Mouse (Mus musculus): ENCODE data around the gene Gm49320. TPM values are rescaled to one million over a fixed set of nuclear protein-coding genes. Genes with fewer than 3 reads are reported as not detected.

Gm49320 gene
- total and polyA plus RNA-seq, 2 experiments: 2.3 TPM; not detected in 1

DNA sequence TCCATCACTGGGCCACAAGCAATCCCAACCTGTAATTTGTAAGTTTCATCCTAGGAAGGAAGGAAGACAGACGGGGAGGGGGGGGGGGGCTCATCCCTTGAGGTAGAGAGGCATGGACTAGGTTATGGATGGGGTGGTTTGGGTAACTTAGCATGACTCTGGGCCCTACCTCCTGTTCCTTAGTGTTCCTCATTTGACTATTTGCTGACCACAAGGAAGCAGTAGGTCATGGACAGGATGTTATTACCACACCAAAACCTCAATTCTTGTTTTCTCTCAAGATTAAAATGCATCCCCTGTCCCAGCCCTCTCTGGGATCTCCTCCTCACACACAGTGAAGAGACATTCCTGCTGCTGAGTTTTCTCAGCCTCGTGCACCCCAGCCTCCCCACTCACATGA lies 37.3 kb upstream of the Gm49320 start:
- TF ChIP-seq POLR2A (IDR thresholded peaks at IDR 0.05; ENCODE audit: extremely low read depth, insufficient read depth, low read length) (no peak), CTCF (IDR thresholded peaks at IDR 0.05; ENCODE audit: low read depth, low read length) (no peak)
- 74% methylated on average over 2 of the region's 2 CpGs for WGBS

DNA sequence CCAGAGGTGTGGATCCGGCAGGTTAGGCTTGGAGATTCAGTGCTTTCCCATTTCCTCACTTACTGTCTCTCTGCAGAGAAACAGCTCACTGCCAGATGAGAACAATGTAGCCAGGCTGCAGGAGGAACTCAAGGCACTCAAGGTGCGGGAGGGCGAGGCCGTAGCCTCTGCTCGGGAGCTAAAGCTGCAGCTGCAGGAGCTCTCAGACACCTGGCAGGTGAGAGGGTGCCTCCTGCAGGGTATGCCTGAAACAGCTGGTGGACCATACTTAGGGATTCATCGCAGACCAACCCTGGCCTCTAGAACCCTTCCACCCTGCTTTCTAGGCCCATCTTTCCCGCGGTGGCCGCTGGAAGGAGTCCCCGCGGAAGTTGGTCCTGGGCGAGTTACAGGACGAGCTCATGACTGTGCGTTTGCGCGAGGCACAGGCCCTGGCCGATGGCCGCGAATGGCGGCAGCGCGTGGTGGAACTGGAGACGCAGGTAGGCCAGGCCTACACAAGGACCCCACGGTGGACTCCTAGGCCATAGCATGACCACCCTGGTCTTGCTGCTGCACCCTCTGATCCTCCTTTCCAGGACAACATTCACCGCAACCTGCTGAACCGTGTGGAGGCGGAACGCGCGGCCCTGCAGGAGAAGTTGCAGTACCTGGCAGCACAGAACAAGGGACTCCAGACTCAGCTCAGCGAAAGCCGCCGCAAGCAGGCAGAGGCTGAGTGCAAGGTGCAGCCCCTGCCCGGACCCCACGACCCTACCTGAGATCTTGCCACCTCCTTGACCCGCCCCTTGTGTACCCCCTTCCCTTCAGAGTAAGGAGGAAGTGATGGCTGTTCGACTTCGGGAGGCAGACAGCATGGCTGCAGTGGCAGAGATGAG lies 33.2 kb upstream of the Gm49320 start:
- H3K4me3 ChIP-seq (ENCODE audit: insufficient read depth, low read depth, low read length): no peak overlapping the region
- no peak overlapping the region for H3K9ac ChIP-seq (ENCODE audit: low read depth, low read length)
- TF ChIP-seq CTCF (IDR thresholded peaks at IDR 0.05; ENCODE audit: low read depth, low read length) (no peak), POLR2A (IDR thresholded peaks at IDR 0.05; ENCODE audit: extremely low read depth, insufficient read depth, low read length) (no peak)
- no peaks in the 10 kb centered on the region for H3K36me3 ChIP-seq (ENCODE audit: control insufficient read depth, insufficient read depth, low read length)
- H3K27ac ChIP-seq (replicated peaks; ENCODE audit: insufficient read depth, low read depth, low read length): no peak overlapping the region
- no peaks in the 10 kb centered on the region for H3K27me3 ChIP-seq (ENCODE audit: control insufficient read depth, insufficient read depth, low read length)
- 81% methylated on average over 38 of the region's 38 CpGs for WGBS
- no peaks in the 10 kb centered on the region for H3K79me2 ChIP-seq (ENCODE audit: control insufficient read depth, insufficient read depth, low read length)
- DNase-seq (ENCODE audit: extremely low read depth, low read depth, low spot score): no peak
- no peaks in the 10 kb centered on the region for H3K4me1 ChIP-seq (ENCODE audit: control insufficient read depth, insufficient read depth, low read length)

More for the DNA sequence above, 37.3 kb upstream of the Gm49320 start:
- Histone ChIP-seq H3K27ac (replicated peaks; ENCODE audit: insufficient read depth, low read depth, low read length) (no peak overlapping the region), H3K9ac (ENCODE audit: low read depth, low read length) (no peak overlapping the region), H3K79me2 (ENCODE audit: control insufficient read depth, insufficient read depth, low read length) (no peaks in the 10 kb centered on the region), H3K27me3 (ENCODE audit: control insufficient read depth, insufficient read depth, low read length) (no peaks in the 10 kb centered on the region), H3K4me3 (ENCODE audit: insufficient read depth, low read depth, low read length) (no peak overlapping the region), H3K36me3 (ENCODE audit: control insufficient read depth, insufficient read depth, low read length) (no peaks in the 10 kb centered on the region), H3K4me1 (ENCODE audit: control insufficient read depth, insufficient read depth, low read length) (no peaks in the 10 kb centered on the region)
- no peak for DNase-seq (ENCODE audit: extremely low read depth, low read depth, low spot score)

- no peak for TF ChIP-seq CTCF (IDR thresholded peaks at IDR 0.05; ENCODE audit: low read depth, low read length)
- no peak for TF ChIP-seq POLR2A (IDR thresholded peaks at IDR 0.05; ENCODE audit: extremely low read depth, insufficient read depth, low read length)
- no peak overlapping the region for H3K27ac ChIP-seq (replicated peaks; ENCODE audit: insufficient read depth, low read depth, low read length)
- H3K4me1 ChIP-seq (ENCODE audit: control insufficient read depth, insufficient read depth, low read length): no peaks in the 10 kb centered on the region
- H3K27me3 ChIP-seq (ENCODE audit: control insufficient read depth, insufficient read depth, low read length): no peaks in the 10 kb centered on the region
- H3K36me3 ChIP-seq (ENCODE audit: control insufficient read depth, insufficient read depth, low read length): no peaks in the 10 kb centered on the region
- H3K79me2 ChIP-seq (ENCODE audit: control insufficient read depth, insufficient read depth, low read length): no peaks in the 10 kb centered on the region
- DNase-seq (ENCODE audit: extremely low read depth, low read depth, low spot score): no peak
- no peak overlapping the region for H3K4me3 ChIP-seq (ENCODE audit: insufficient read depth, low read depth, low read length)
- H3K9ac ChIP-seq (ENCODE audit: low read depth, low read length): no peak overlapping the region
- WGBS: 76% methylated on average over 44 of the region's 44 CpGs
These were observed 32.3 kb upstream of the Gm49320 start for GRCm38 (mm10) chr8:4206182-4207015.

- H3K4me3 ChIP-seq (ENCODE audit: insufficient read depth, low read depth, low read length): no peak overlapping the region
- no peak overlapping the region for H3K9ac ChIP-seq (ENCODE audit: low read depth, low read length)
- TF ChIP-seq CTCF (IDR thresholded peaks at IDR 0.05; ENCODE audit: low read depth, low read length): no peak
- TF ChIP-seq POLR2A (IDR thresholded peaks at IDR 0.05; ENCODE audit: extremely low read depth, insufficient read depth, low read length): no peak
- H3K27me3 ChIP-seq (ENCODE audit: control insufficient read depth, insufficient read depth, low read length): no peaks in the 10 kb centered on the region
- no peaks in the 10 kb centered on the region for H3K4me1 ChIP-seq (ENCODE audit: control insufficient read depth, insufficient read depth, low read length)
- no peaks in the 10 kb centered on the region for H3K36me3 ChIP-seq (ENCODE audit: control insufficient read depth, insufficient read depth, low read length)
- DNase-seq (ENCODE audit: extremely low read depth, low read depth, low spot score): no peak
- no peak overlapping the region for H3K27ac ChIP-seq (replicated peaks; ENCODE audit: insufficient read depth, low read depth, low read length)
- WGBS: 81% methylated on average over 2 of the region's 2 CpGs
- H3K79me2 ChIP-seq (ENCODE audit: control insufficient read depth, insufficient read depth, low read length): no peaks in the 10 kb centered on the region
These were observed 31.7 kb upstream of the Gm49320 start for GRCm38 (mm10) chr8:4207016-4207350.

GRCm38 (mm10) chr8:4211097-4211496 lies 27.6 kb upstream of the Gm49320 start:
- WGBS: 84% methylated on average over 6 of the region's 6 CpGs
- Histone ChIP-seq H3K27me3 (ENCODE audit: control insufficient read depth, insufficient read depth, low read length) (no peaks in the 10 kb centered on the region; the same call in 1 of the 2 replicates), H3K36me3 (ENCODE audit: control insufficient read depth, insufficient read depth, low read length) (no peaks in the 10 kb centered on the region), H3K9ac (ENCODE audit: low read depth, low read length) (no peak overlapping the region), H3K79me2 (ENCODE audit: control insufficient read depth, insufficient read depth, low read length) (no peaks in the 10 kb centered on the region), H3K27ac (replicated peaks; ENCODE audit: insufficient read depth, low read depth, low read length) (no peak overlapping the region), H3K4me1 (ENCODE audit: control insufficient read depth, insufficient read depth, low read length) (peaks cover 11% of the 10 kb centered on the region), H3K4me3 (ENCODE audit: insufficient read depth, low read depth, low read length) (no peak overlapping the region)
- no peak for DNase-seq (ENCODE audit: extremely low read depth, low read depth, low spot score)
- no peak for TF ChIP-seq CTCF (IDR thresholded peaks at IDR 0.05; ENCODE audit: low read depth, low read length)

Data from liver, adult 2 months (tissue).